Mouse (Mus musculus): ENCODE results near the gene H2-DMb2.
A peak's percentile ranks its signal among the peaks of the same experiment; 100 is the strongest.

The H2-DMb2 gene

GRCm38 (mm10) chr17:34118113-34118872 lies 24.8 kb upstream of the H2-DMb2 start:
- ATAC-seq (ENCODE audit: low TSS enrichment) = no peak

DNA sequence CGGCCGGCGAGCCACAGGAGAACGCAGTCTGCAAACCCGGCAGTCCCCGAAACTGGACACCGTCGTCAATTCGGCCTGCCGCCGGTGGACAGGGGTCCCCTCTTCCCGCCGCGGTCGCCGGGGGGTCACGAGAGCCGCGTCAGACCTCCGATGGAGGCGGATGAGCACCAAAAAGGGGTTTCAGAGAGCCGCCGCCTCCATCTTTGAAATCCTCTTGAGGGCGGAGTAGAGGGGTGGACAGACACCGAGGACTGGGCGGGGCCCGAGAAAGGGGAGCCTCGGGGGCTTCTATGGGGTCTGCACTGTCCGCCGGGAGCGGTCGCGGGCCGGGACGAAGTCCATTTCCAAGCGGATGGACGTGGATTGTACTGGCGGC lies 24.2 kb upstream of the H2-DMb2 start:
- peak; percentile 2; the same call in 1 of the 2 replicates for ATAC-seq (ENCODE audit: low TSS enrichment)

DNA sequence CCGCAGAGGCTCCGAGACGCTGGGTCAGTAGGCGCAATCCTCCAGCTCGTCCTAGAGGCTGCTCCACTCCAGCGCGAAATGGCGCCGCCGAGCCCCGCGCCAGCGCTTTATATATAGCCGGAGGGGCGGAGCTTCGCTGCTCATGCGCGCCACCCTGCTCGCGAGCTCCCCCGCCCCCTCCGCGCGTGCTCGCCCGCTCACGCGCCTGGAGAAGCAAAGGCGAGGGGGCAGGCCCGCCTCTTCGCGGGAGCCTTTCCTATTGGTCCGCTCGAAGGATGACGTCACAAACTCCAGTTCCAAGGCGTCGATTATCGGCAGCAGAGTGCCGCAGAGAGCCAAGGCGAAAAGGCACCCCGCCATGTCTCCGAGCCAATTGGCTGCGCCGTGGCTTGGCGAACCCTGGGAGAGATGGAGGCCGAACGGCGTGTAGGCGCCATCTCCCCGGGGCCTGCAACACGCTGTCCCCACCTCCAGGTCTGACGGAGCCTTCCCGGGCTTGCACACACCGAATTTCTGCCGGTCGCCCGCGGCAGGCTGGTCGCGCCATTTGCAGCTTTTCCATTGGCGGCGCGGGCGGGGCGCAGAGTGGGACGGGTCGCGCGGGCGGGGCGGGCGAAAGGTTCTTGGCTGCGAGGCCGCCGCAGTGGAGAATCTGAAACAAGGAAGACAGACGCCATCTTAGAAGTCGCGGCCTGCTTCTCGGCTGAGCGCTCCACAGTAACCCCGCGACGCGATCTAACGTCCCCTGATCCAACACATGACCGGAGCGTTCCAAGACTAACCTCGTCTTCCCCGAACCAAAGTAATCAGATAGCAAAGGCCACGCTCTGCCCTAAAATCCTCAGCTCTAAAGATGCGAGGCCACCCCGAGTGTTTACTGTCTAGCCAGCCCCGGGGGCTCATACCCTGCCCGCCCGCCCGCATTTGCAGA lies 23.6 kb upstream of the H2-DMb2 start, which contains the start of gene H2-DMa:
Gene H2-DMa (plus strand): TSS at position 293 of the 931 bp plus-strand sequence.
- ATAC-seq (ENCODE audit: low TSS enrichment) = peak; percentile 52

DNA sequence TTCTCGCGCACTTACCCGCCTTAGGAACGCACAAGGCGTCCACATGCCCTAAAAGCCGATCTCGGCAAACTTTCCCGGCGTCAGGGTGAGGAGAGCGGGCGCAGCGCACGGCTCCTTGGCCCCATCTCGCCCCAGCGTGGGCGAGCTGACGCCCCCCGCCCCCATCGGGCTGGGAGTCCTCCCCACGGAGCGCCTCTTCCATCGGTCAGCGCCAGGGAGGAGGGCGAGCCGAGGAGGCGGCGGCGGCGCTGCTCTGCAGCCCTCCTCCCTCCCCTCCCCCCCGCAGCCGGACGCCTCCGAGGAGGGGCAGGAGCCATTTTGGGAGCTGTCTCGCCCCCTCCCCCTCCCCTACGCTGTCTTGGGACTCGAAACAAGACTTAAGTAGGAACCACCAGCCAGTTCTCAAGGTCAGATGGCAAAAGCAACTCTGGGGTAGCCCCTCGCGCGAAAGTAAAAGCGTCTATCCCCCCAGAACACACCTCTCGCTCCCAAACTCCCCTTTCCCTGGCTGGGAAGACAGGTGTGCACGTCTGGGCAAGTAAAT lies 22.9 kb upstream of the H2-DMb2 start:
- ATAC-seq (ENCODE audit: low TSS enrichment) = 0 out of 2 replicates have a peak, but pooled peaks have one; percentile 10

GRCm38 (mm10) chr17:34120814-34121171 lies 22.3 kb upstream of the H2-DMb2 start:
- no peak for ATAC-seq (ENCODE audit: low TSS enrichment)

DNA sequence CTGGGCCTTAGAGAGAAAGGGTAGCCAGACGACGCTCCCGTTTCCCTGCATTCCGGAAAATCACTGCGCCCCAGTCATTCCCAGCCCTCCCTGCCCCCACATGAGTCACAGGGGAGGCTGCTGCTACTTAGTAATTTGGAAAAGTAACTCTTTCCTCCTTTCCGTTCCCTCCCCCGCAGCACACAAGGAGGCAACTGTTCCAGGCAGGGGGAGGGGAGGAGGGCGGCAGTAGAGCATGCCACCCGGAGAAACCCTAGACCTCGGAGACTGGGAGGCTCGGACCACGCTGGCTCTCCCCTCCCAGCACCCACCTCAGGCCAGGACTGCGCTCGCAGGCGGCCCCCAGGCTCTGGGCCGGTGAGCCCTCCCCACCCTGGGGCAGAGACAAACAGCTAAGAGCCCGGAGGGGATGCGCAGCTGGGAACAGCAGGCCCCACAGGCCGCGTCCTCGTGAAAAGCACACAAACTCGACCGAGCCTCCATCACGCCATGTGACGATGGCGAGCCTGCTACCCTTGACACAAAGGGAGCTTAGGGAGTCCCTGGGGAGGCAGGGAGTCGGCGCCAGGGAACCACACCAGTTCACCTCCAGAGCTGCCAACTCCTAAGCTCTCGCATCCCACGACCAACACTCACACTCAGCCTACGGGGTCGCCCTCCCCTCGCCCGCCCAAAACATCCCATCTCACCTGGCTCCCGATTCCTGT lies 21.8 kb upstream of the H2-DMb2 start:
- peak; percentile 12 for ATAC-seq (ENCODE audit: low TSS enrichment)

DNA sequence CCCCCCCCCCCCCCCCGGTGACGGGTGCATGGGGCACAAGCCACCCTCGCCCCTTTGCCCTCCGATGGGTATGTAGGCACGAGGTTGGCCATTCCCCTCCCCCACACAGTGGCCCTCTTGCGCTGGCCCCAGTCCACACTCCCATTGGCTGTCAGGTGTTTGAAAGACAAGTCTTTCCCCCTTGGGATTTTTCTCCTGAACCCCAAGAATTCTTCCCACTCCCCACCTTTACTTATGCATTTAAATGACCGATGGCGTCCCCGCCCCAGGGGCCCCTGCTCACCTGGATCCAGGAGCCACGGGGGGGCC lies 21.3 kb upstream of the H2-DMb2 start:
- ATAC-seq (ENCODE audit: low TSS enrichment) = no peak

GRCm38 (mm10) chr17:34122188-34122984 lies 20.7 kb upstream of the H2-DMb2 start, which contains the start of gene Brd2:
Gene Brd2, minus strand, starts transcription at chr17:34122634.
- ATAC-seq (ENCODE audit: low TSS enrichment) = peak; percentile 44

DNA sequence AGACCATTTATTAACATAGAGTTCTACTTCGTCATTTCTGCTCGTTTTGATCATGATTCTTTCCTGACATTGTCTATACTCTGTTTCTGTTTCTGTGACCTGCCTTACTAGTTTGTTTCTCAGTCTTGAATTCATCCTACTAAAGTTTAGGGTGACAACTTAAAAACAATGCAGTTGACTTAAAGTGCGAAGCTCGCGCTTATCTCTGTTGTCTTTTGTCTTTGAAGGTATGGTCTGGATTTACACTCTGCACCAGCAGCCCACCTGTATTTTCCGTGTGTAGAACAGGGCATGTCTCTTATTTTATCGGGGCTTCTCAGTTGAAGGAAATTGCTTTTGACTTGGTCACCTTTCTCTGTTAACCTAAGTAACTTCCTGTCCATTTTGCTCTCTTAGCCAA lies 20.0 kb upstream of the H2-DMb2 start:
- ATAC-seq (ENCODE audit: low TSS enrichment) = no peak

DNA sequence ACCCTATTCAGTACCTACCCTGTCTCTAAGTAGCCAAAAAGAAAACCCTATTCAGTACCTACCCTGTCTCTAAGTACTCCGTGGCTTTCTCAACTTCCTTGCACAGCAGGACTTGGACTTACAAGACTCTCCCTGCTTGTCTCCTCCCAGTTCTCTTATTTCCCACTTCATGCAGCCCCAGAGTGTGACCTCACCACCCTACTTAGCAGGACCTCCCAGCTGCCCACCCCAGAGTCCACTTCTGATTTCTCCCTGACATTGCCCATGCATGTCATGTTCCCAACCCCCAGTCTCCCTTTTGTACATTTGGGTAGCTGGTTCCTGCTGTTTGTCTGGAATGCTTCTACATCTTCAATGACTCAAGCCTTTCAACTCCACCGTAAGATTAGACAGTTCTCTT lies 19.6 kb upstream of the H2-DMb2 start:
- ATAC-seq (ENCODE audit: low TSS enrichment) = no peak

DNA sequence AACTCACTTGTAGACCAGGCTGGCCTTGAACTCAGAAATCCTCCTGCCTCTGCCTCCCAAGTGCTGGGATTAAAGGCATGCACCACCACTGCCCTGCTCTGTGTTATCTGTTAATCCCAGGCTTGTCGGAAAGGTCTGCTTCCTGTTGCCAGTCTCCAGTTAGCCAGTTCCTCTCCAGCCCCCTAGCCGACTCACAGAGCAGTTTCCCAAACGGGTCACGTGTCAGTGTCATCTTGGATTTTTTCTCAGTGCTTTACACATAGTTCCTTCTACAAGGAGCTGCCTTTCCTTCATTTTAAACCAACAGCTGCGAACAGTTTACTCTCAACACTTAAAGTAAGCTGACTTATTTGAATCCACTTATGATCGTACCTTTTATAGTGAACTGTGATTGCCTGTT lies 18.5 kb upstream of the H2-DMb2 start:
- no peak for ATAC-seq (ENCODE audit: low TSS enrichment)

- ATAC-seq (ENCODE audit: low TSS enrichment) = no peak
Observed at GRCm38 (mm10) chr17:34126826-34127420, 16.2 kb upstream of the H2-DMb2 start.

DNA sequence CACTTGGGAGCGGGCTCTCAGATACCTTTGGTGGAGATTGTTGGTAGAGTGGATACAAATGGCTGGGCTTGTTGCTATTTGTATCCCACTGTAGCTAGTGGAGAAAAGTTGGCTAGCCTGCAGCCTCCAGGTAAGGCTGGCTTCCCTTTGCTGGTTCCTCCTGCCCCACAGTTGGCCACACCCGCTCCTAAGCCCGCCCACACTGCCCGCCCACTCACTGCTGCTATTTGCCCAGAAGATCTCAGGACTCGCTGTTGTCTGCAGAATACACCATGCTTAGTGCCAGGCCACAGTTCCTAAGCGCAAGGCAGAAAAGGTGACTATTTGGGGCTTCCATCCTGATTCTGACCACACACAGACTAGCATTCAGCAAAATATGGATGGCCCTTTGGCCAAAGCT lies 15.6 kb upstream of the H2-DMb2 start:
- ATAC-seq (ENCODE audit: low TSS enrichment) = peak; percentile 17; the same call in 1 of the 2 replicates

- ATAC-seq (ENCODE audit: low TSS enrichment) = peak; percentile 46; the same call in 1 of the 2 replicates
Observed at GRCm38 (mm10) chr17:34128264-34128937, 14.7 kb upstream of the H2-DMb2 start.

GRCm38 (mm10) chr17:34128944-34129791 lies 13.9 kb upstream of the H2-DMb2 start:
- ATAC-seq (ENCODE audit: low TSS enrichment) = peak; percentile 51

GRCm38 (mm10) chr17:34130073-34130947 lies 12.8 kb upstream of the H2-DMb2 start:
- no peak for ATAC-seq (ENCODE audit: low TSS enrichment)

DNA sequence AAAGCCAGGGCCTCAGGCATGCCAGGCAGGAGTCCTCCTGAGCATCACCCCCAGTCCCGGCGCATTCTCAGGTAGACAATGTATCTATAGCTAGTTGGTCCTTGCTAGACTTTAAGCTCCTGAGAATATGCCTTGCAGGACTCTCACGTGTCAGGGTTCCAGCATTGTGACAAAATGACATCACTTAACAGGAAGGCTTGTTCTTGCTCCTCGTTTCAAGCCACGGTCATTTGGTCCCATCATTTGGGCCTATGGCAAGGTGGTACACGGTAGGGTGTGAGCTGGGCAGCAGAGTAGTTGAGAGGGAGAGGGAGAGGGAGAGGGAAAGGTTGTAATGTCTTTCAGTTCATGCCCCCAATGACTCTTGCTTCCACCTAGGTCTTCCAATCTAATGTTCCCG lies 11.2 kb upstream of the H2-DMb2 start:
- ATAC-seq (ENCODE audit: low TSS enrichment) = no peak

DNA sequence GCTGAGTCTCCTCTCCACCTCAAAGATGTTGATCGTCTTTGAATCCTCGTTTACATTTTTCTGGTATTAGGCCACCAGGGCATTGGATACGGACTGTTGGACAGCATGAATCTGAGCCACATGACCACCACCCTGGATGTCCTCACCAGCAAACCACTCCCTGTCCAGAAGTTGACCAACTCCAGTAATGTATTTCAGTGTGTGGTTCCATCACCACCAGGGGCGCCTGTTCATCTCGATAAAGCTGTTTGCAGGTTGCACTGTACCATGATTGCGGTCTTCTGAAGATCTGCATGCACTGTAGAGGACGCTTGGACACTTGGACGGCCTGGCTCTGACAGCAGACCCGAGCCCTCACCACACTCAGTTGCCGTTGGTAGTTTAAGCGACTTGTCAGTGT lies 9.8 kb upstream of the H2-DMb2 start:
- no peak for ATAC-seq (ENCODE audit: low TSS enrichment)
